Mouse (Mus musculus): Measurements from ENCODE around the gene Pecam1.

DNA sequence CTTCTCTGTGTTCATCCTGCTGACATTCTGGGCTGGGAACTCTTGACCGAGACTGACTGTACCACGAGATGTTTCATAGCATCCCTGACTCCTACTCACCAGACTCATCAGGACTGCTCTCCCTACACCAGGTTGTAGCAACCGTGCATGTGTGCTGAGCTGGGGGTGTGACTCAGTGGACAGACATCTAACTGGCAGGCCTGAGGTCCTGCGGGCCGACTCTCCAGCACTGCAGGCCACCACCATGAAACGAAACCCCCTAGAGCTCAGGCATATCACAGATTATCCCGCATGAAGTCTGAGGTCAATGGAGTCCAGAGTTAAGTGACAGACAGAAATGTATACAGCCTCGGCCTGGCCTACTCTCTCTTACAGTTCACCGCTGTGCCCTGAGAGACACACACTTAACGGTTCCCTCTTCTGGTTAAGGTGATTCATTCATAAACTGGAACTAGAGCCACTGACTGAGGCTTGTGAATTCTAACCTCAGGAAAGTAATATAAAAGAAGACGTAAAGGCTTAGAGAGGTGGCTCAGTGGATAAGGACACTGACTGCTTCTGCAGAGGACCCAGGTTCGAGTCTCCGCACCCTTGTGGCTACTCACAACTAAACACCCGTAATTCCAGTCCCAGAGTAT, 83.8 kb downstream of the Pecam1 start:
- TF ChIP-seq POLR2A (IDR thresholded peaks at IDR 0.05; ENCODE audit: insufficient read depth, low read length) (no peak), CTCF (IDR thresholded peaks at IDR 0.05; ENCODE audit: low read depth, low read length) (no peak)
